Mouse (Mus musculus) heart, postnatal 0 days (tissue): ENCODE data around the gene Arhgef10l. TPM values are rescaled to one million over a fixed set of nuclear protein-coding genes. Genes with fewer than 3 reads are reported as not detected.

Experiments used
- ATAC-seq: fragments of 200-750 bp; cut with Nextera tagmentation; 2 replicates; pipeline ENCODE4 v1.8.0; 2017; ENCODE audit warnings: low read depth, moderate number of reproducible peaks, moderate library complexity; ENCODE audit not compliant: insufficient read depth
- DNase-seq: peaks from one replicate; pipeline ENCODE4 v3.0.0-alpha.2; 2016; ENCODE audit warnings: low spot score
- H3K27ac ChIP-seq: fragments of 300-500 bp; sonication (generic); 2 replicates; pipeline ENCODE4 v1.5.1; 2014; ENCODE audit warnings: low read depth, mild to moderate bottlenecking
- H3K27me3 ChIP-seq: fragments of 300-500 bp; sonication (generic); 2 replicates; pipeline ENCODE4 v1.6.1; 2014; ENCODE audit warnings: low read length, mixed read lengths; ENCODE audit not compliant: control insufficient read depth, insufficient read depth
- H3K36me3 ChIP-seq: fragments of 300-500 bp; sonication (generic); replicated peaks from 2 replicates; pipeline ENCODE4 v1.6.1; 2014; ENCODE audit warnings: low read length, mixed read lengths; ENCODE audit not compliant: control insufficient read depth, insufficient read depth
- H3K4me1 ChIP-seq: fragments of 300-500 bp; sonication (generic); 2 replicates; pipeline ENCODE4 v1.6.1; 2014; ENCODE audit warnings: antibody characterized with exemption; ENCODE audit not compliant: control insufficient read depth, insufficient read depth
- H3K4me2 ChIP-seq: fragments of 300-500 bp; sonication (generic); 2 replicates; pipeline ENCODE4 v1.6.1; 2014; ENCODE audit warnings: low read depth, mild to moderate bottlenecking, low read length, moderate library complexity
- H3K4me3 ChIP-seq: fragments of 300-500 bp; sonication (generic); 2 replicates; pipeline ENCODE4 v1.5.1; 2014; ENCODE audit warnings: low read depth, low read length
- H3K9ac ChIP-seq: fragments of 300-500 bp; sonication (generic); replicated peaks from 2 replicates; pipeline ENCODE4 v1.6.1; 2014; ENCODE audit warnings: low read depth, low read length, mixed read lengths
- H3K9me3 ChIP-seq: fragments of 300-500 bp; sonication (generic); replicated peaks from 2 replicates; pipeline ENCODE4 v1.6.1; 2016; ENCODE audit warnings: low read length; ENCODE audit not compliant: control insufficient read depth
- CTCF ChIP-seq: IDR thresholded peaks from 2 replicates; pipeline ENCODE4 v1.5.1; 2016; ENCODE audit warnings: antibody characterized with exemption, control low read depth, low read depth
- EP300 ChIP-seq: IDR thresholded peaks from 2 replicates; pipeline ENCODE4 v1.6.1; 2016; ENCODE audit warnings: antibody characterized with exemption, low read depth
- WGBS: fragments of 180-500 bp; shearing (Covaris S2); extraction: QIAGEN DNeasy Blood & Tissue Kit; methylation state at CpG from one replicate; pipeline ENCODE4 v1.1.7; 2014; 5-methylcytosine and 5-hydroxymethylcytosine counted together
- polyA plus RNA-seq: library from polyadenylated mRNA; unstranded; fragments of >200 nt; fragmentation: Nextera tagmentation; extraction: Ambion mirVana; gene quantifications from 2 replicates; pipeline ENCODE4 v1.2.1, GENCODE M21; 2015
- total RNA-seq: library from RNA; depleted of rRNA; stranded (reverse); fragments of >200 nt; gene quantifications from 2 replicates; pipeline ENCODE4 v1.2.3, GENCODE M21; 2014; ENCODE audit warnings: low replicate concordance

Gene Arhgef10l
- total and polyA plus RNA-seq, 2 experiments from 2014 or later: 15.4 to 52.8 TPM

GRCm38 (mm10) chr4:140700269-140701018, 34.6 kb upstream of the Arhgef10l start, which contains the start of gene Rcc2:
Rcc2 (plus strand) TSS chr4:140700541.
- DNase-seq: no peak
- WGBS: 10% methylated on average over 20 of the region's 20 CpGs

GRCm38 (mm10) chr4:140699441-140700127, 33.8 kb upstream of the Arhgef10l start:
- Histone ChIP-seq H3K4me2 (peak overlapping the region; percentile 97), H3K9me3 (no peaks in the 10 kb centered on the region), H3K4me1 (peaks cover 16% of the 10 kb centered on the region; the same call in 1 of the 2 replicates), H3K36me3 (no peaks in the 10 kb centered on the region), H3K27ac (peak overlapping the region; percentile 41; the same call in 1 of the 2 replicates), H3K27me3 (peaks cover 9% of the 10 kb centered on the region; the same call in 1 of the 2 replicates), H3K9ac (peak overlapping the region; percentile 38; the same call in 1 of the 2 replicates), H3K4me3 (peak overlapping the region; percentile 95)
- WGBS: 6% methylated on average over 29 of the region's 29 CpGs
- DNase-seq: peak; percentile 73
- ATAC-seq: no peak
- TF ChIP-seq CTCF (no peak), EP300 (no peak)

More at GRCm38 (mm10) chr4:140700269-140701018, 34.6 kb upstream of the Arhgef10l start, which contains the start of gene Rcc2:
- peak within 1 kb of the TSS; percentile 95 for H3K4me3 ChIP-seq
- H3K9ac ChIP-seq: peak within 1 kb of the TSS; percentile 86
- no peak for ATAC-seq
- peak within 1 kb of the TSS; percentile 93 for H3K27ac ChIP-seq
- peaks cover 16% of the 10 kb centered on the region; the same call in 1 of the 2 replicates for H3K4me1 ChIP-seq
- H3K27me3 ChIP-seq: peaks cover 9% of the 10 kb centered on the region; the same call in 1 of the 2 replicates
- no peaks in the 10 kb centered on the region for H3K9me3 ChIP-seq
- H3K4me2 ChIP-seq: peak within 1 kb of the TSS; percentile 97
- TF ChIP-seq EP300: no peak
- TF ChIP-seq CTCF: no peak
- no peaks in the 10 kb centered on the region for H3K36me3 ChIP-seq

DNA sequence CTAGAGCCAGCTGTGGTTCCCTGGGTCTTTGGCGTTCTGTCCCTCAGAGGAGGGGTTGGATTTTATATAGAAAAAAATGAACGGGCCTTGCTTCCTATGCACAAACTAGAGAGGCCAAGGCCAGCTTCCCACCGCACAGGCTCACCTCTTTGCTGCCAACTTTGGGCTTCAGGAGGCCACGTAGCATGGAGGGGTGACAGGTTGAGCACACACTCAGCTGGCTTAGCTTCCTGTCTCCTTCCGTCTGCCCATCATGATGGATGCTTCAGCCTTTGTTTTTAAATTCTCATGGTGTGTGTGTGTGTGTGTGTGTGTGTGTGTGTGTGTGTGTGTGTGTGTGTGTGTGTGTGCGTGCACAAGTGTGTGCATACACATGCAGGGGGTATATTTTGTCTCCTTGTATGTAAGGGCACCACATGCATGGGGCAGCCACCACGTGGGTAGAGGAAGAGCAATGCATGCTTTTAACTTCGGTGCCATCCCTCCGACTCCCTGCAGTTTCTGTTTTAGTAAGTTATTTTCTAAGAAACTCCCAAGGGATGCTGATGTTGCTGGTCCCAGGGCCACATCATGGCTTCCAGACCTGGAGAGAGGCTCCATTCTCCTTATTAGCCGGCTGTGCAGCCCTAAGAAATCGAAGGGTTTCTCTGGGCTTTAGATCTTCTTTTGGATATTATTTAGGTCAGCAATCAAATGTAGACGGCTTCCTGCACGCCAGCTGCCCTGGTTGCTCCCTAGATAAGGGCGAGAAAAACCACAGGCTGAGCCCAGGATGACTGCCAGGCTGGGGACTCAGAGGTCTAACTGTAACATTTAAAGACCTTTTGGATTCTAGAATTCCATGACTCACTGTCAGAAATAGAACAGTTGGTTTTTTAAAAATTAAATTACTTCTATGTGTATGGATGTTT, 30.1 kb upstream of the Arhgef10l start:
- H3K4me3 ChIP-seq: no peak overlapping the region
- no peak overlapping the region for H3K9ac ChIP-seq
- no peak overlapping the region for H3K27ac ChIP-seq
- H3K4me2 ChIP-seq: no peak overlapping the region
- no peaks in the 10 kb centered on the region for H3K36me3 ChIP-seq
- ATAC-seq (no peak), DNase-seq (no peak)
- H3K4me1 ChIP-seq: peaks cover 5% of the 10 kb centered on the region; the same call in 1 of the 2 replicates
- WGBS: 57% methylated on average over 14 of the region's 14 CpGs
- no peaks in the 10 kb centered on the region for H3K9me3 ChIP-seq
- peaks cover 9% of the 10 kb centered on the region; the same call in 1 of the 2 replicates for H3K27me3 ChIP-seq
- TF ChIP-seq EP300 (no peak), CTCF (no peak)

GRCm38 (mm10) chr4:140695146-140695545, 29.3 kb upstream of the Arhgef10l start:
- Histone ChIP-seq H3K9ac (no peak overlapping the region), H3K4me2 (no peak overlapping the region), H3K27ac (no peak overlapping the region), H3K9me3 (no peaks in the 10 kb centered on the region), H3K4me1 (no peaks in the 10 kb centered on the region), H3K36me3 (no peaks in the 10 kb centered on the region), H3K4me3 (no peak overlapping the region), H3K27me3 (peaks cover 9% of the 10 kb centered on the region; the same call in 1 of the 2 replicates)
- DNase-seq (no peak), ATAC-seq (no peak)
- TF ChIP-seq EP300: no peak
- TF ChIP-seq CTCF: no peak
- WGBS: 87% methylated on average over 7 of the region's 7 CpGs
